Mouse (Mus musculus) subcutaneous adipose tissue, adult 2 months (tissue): ENCODE measurements around the gene Psmb1. TPM values are rescaled to one million over a fixed set of nuclear protein-coding genes. Genes with fewer than 3 reads are reported as not detected.

Experiments used
- polyA plus RNA-seq: library from polyadenylated mRNA; depleted of rRNA; stranded (reverse); fragments of >200 nt; gene quantifications from 2 replicates; pipeline ENCODE4 v1.2.3, GENCODE M21; 2012; ENCODE audit warnings: low replicate concordance; rRNA removed

Gene Psmb1
- 131 and 169 TPM in 2 replicates for polyA plus RNA-seq

GRCm38 (mm10) chr17:15499656-15500394, at the start of gene Psmb1, which contains the start of gene Tbp:
Gene Psmb1 (minus strand): TSS chr17:15499751.
Gene Tbp (plus strand): TSS chr17:15499888.

GRCm38 (mm10) chr17:15526986-15527810, 27.6 kb upstream of the Psmb1 start, which contains the start of gene Pdcd2:
Gene Pdcd2 (minus strand): TSS chr17:15527301.

Other genes with a start within 250 kb of the Psmb1 start
- gene Dll1, start 122.9 kb downstream of the Psmb1 start, polyA plus RNA-seq, result 9.9 and 21.3 TPM in 2 replicates
- gene Fam120b, start 103.5 kb downstream of the Psmb1 start, polyA plus RNA-seq, result 11.5 and 16.9 TPM in 2 replicates
- 24.0 and 43.0 TPM in 2 replicates for gene Tbp, start 137 bp upstream of the Psmb1 start, polyA plus RNA-seq
- gene Pdcd2, start 27.6 kb upstream of the Psmb1 start, polyA plus RNA-seq, result 13.0 and 22.7 TPM in 2 replicates
- gene Prdm9, start 64.6 kb upstream of the Psmb1 start, polyA plus RNA-seq, result 2.1 and 4.1 TPM in 2 replicates
- gene Chd1, start 205.2 kb upstream of the Psmb1 start, polyA plus RNA-seq, result 2.2 and 5.8 TPM in 2 replicates